Mouse (Mus musculus): ENCODE data around the gene Bysl. TPM values are rescaled to one million over a fixed set of nuclear protein-coding genes. Genes with fewer than 3 reads are reported as not detected.
"Not testable (repeated sequence)": the region's sequence is repeated elsewhere in the genome, so short reads cannot be mapped to it uniquely, and the experiment has no call there.

The Bysl gene
- total and polyA plus RNA-seq, 3 experiments, result 8.1 to 35.2 (median 11.3) TPM

- H3K36me3 ChIP-seq (replicated peaks), result peaks cover 47% of the 10 kb centered on the region
- DNase-seq (ENCODE audit: low spot score) (no peak), ATAC-seq (ENCODE audit: extremely low read depth, insufficient number of reproducible peaks, low FRiP score, poor library complexity, severe bottlenecking) (no peak)
- H3K4me3 ChIP-seq (ENCODE audit: low read depth, low read length), result peak overlapping the region; percentile 76
- H3K9me3 ChIP-seq (replicated peaks), result no peaks in the 10 kb centered on the region
- no peaks in the 10 kb centered on the region for H3K27me3 ChIP-seq (ENCODE audit: insufficient read depth, low read length)
- peaks cover 51% of the 10 kb centered on the region for H3K4me1 ChIP-seq (ENCODE audit: insufficient read depth, low read depth, low read length)
- TF ChIP-seq CTCF (IDR thresholded peaks at IDR 0.05; ENCODE audit: low read depth, low read length), result no peak
- no peak for TF ChIP-seq TAL1 (conservative IDR thresholded peaks at IDR 0.05; ENCODE audit: low read depth, low read length)
- TF ChIP-seq GATA1 (IDR thresholded peaks at IDR 0.05; ENCODE audit: borderline replicate concordance, low read length), result no peak
- TF ChIP-seq POLR2AphosphoS5 (IDR thresholded peaks at IDR 0.05; ENCODE audit: insufficient replicate concordance, low read depth, low read length), result no peak
- no peak for TF ChIP-seq GATA2 (IDR thresholded peaks at IDR 0.05; ENCODE audit: borderline replicate concordance, low read depth, low read length)
Observed at GRCm38 (mm10) chr17:47629717-47630677, 18.7 kb upstream of the Bysl start.

GRCm38 (mm10) chr17:47628851-47629676 lies 17.8 kb upstream of the Bysl start:
- no peak for TF ChIP-seq GATA2 (IDR thresholded peaks at IDR 0.05; ENCODE audit: borderline replicate concordance, low read depth, low read length)
- TF ChIP-seq TAL1 (conservative IDR thresholded peaks at IDR 0.05; ENCODE audit: low read depth, low read length), result no peak
- TF ChIP-seq POLR2AphosphoS5 (IDR thresholded peaks at IDR 0.05; ENCODE audit: insufficient replicate concordance, low read depth, low read length), result no peak
- no peak for TF ChIP-seq CTCF (IDR thresholded peaks at IDR 0.05; ENCODE audit: low read depth, low read length)
- no peak for TF ChIP-seq GATA1 (IDR thresholded peaks at IDR 0.05; ENCODE audit: borderline replicate concordance, low read length)
- Histone ChIP-seq H3K27me3 (ENCODE audit: insufficient read depth, low read length) (no peaks in the 10 kb centered on the region), H3K4me3 (ENCODE audit: low read depth, low read length) (peak overlapping the region; percentile 76), H3K36me3 (replicated peaks) (peaks cover 49% of the 10 kb centered on the region), H3K4me1 (ENCODE audit: insufficient read depth, low read depth, low read length) (peaks cover 51% of the 10 kb centered on the region), H3K9me3 (replicated peaks) (no peaks in the 10 kb centered on the region)
- ATAC-seq (ENCODE audit: extremely low read depth, insufficient number of reproducible peaks, low FRiP score, poor library complexity, severe bottlenecking) (peak; percentile 80), DNase-seq (ENCODE audit: low spot score) (peak; percentile 88)

GRCm38 (mm10) chr17:47627791-47628190 lies 16.5 kb upstream of the Bysl start:
- H3K4me1 ChIP-seq (ENCODE audit: insufficient read depth, low read depth, low read length), result peaks cover 45% of the 10 kb centered on the region
- peak overlapping the region; percentile 76; the same call in 1 of the 2 replicates for H3K4me3 ChIP-seq (ENCODE audit: low read depth, low read length)
- DNase-seq (ENCODE audit: low spot score) (no peak), ATAC-seq (ENCODE audit: extremely low read depth, insufficient number of reproducible peaks, low FRiP score, poor library complexity, severe bottlenecking) (no peak)
- TF ChIP-seq TAL1 (conservative IDR thresholded peaks at IDR 0.05; ENCODE audit: low read depth, low read length), result no peak
- no peak for TF ChIP-seq POLR2AphosphoS5 (IDR thresholded peaks at IDR 0.05; ENCODE audit: insufficient replicate concordance, low read depth, low read length)
- no peak for TF ChIP-seq CTCF (IDR thresholded peaks at IDR 0.05; ENCODE audit: low read depth, low read length)
- no peak for TF ChIP-seq GATA1 (IDR thresholded peaks at IDR 0.05; ENCODE audit: borderline replicate concordance, low read length)
- no peak for TF ChIP-seq GATA2 (IDR thresholded peaks at IDR 0.05; ENCODE audit: borderline replicate concordance, low read depth, low read length)
- H3K9me3 ChIP-seq (replicated peaks), result no peaks in the 10 kb centered on the region
- no peaks in the 10 kb centered on the region for H3K27me3 ChIP-seq (ENCODE audit: insufficient read depth, low read length)
- H3K36me3 ChIP-seq (replicated peaks), result peaks cover 56% of the 10 kb centered on the region

GRCm38 (mm10) chr17:47626031-47626430 lies 14.7 kb upstream of the Bysl start:
- H3K36me3 ChIP-seq (replicated peaks), result peaks cover 66% of the 10 kb centered on the region
- ATAC-seq (ENCODE audit: extremely low read depth, insufficient number of reproducible peaks, low FRiP score, poor library complexity, severe bottlenecking) (no peak), DNase-seq (ENCODE audit: low spot score) (no peak)
- H3K9me3 ChIP-seq (replicated peaks), result no peaks in the 10 kb centered on the region
- no peak for TF ChIP-seq GATA2 (IDR thresholded peaks at IDR 0.05; ENCODE audit: borderline replicate concordance, low read depth, low read length)
- TF ChIP-seq TAL1 (conservative IDR thresholded peaks at IDR 0.05; ENCODE audit: low read depth, low read length), result no peak
- TF ChIP-seq CTCF (IDR thresholded peaks at IDR 0.05; ENCODE audit: low read depth, low read length), result no peak
- TF ChIP-seq POLR2AphosphoS5 (IDR thresholded peaks at IDR 0.05; ENCODE audit: insufficient replicate concordance, low read depth, low read length), result no peak
- TF ChIP-seq GATA1 (IDR thresholded peaks at IDR 0.05; ENCODE audit: borderline replicate concordance, low read length), result no peak
- peaks cover 38% of the 10 kb centered on the region for H3K4me1 ChIP-seq (ENCODE audit: insufficient read depth, low read depth, low read length)
- H3K4me3 ChIP-seq (ENCODE audit: low read depth, low read length), result no peak overlapping the region
- H3K27me3 ChIP-seq (ENCODE audit: insufficient read depth, low read length), result no peaks in the 10 kb centered on the region

GRCm38 (mm10) chr17:47625088-47625487 lies 13.8 kb upstream of the Bysl start:
- H3K9me3 ChIP-seq (replicated peaks), result no peaks in the 10 kb centered on the region
- DNase-seq (ENCODE audit: low spot score) (no peak), ATAC-seq (ENCODE audit: extremely low read depth, insufficient number of reproducible peaks, low FRiP score, poor library complexity, severe bottlenecking) (no peak)
- H3K27me3 ChIP-seq (ENCODE audit: insufficient read depth, low read length), result no peaks in the 10 kb centered on the region
- TF ChIP-seq CTCF (IDR thresholded peaks at IDR 0.05; ENCODE audit: low read depth, low read length) (no peak), POLR2AphosphoS5 (IDR thresholded peaks at IDR 0.05; ENCODE audit: insufficient replicate concordance, low read depth, low read length) (no peak), GATA2 (IDR thresholded peaks at IDR 0.05; ENCODE audit: borderline replicate concordance, low read depth, low read length) (no peak), TAL1 (conservative IDR thresholded peaks at IDR 0.05; ENCODE audit: low read depth, low read length) (no peak), GATA1 (IDR thresholded peaks at IDR 0.05; ENCODE audit: borderline replicate concordance, low read length) (no peak)
- H3K4me3 ChIP-seq (ENCODE audit: low read depth, low read length), result no peak overlapping the region
- peaks cover 29% of the 10 kb centered on the region for H3K4me1 ChIP-seq (ENCODE audit: insufficient read depth, low read depth, low read length)
- peaks cover 74% of the 10 kb centered on the region for H3K36me3 ChIP-seq (replicated peaks)

- not testable (repeated sequence) for ATAC-seq (ENCODE audit: extremely low read depth, insufficient number of reproducible peaks, low FRiP score, poor library complexity, severe bottlenecking); DNase-seq (ENCODE audit: low spot score); H3K9me3 ChIP-seq (replicated peaks); H3K4me3 ChIP-seq (ENCODE audit: low read depth, low read length); H3K27me3 ChIP-seq (ENCODE audit: insufficient read depth, low read length)
- Histone ChIP-seq H3K4me1 (ENCODE audit: insufficient read depth, low read depth, low read length) (peaks cover 27% of the 10 kb centered on the region), H3K36me3 (replicated peaks) (peaks cover 80% of the 10 kb centered on the region)
Observed at GRCm38 (mm10) chr17:47624572-47624971, 13.3 kb upstream of the Bysl start.
